Mouse (Mus musculus): ENCODE data around the gene Poll.

DNA sequence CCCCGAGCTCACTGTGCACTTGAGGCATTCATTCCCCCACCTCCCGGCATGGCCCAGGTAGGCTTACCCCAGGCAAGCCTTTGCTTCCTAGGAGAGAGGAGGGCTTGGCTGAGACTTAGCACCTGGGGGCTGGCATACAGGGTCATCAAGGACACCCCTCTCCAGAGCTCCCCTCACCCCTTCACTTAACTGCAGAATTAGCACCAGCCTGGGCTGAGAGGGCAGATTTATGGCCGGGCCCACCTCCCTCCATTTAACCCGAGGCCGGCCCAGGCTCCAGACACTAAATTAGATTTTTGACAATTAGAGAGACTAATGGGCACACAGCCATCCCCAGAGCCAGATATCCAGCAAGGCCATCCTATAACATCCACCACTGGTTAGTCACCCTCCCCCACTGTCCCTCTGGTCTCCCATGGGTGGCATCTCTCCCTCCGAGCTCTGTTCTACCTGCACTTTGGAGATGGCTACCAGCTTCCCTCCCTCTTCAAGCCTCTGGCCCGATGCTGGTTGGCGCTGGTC, 25.1 kb downstream of the Poll start:
- TF ChIP-seq CTCF (IDR thresholded peaks at IDR 0.05; ENCODE audit: borderline replicate concordance, insufficient read depth, low read length) = no peak
- no peak for TF ChIP-seq POLR2A (IDR thresholded peaks at IDR 0.05; ENCODE audit: low read depth, low read length)

Data from embryonic fibroblast, embryonic 13.5 days (primary cell).